Mouse (Mus musculus) lung, postnatal 10 days (tissue): ENCODE measurements around the gene Tmie.
"Not testable (repeated sequence)": the region's sequence is repeated elsewhere in the genome, so short reads cannot be mapped to it uniquely, and the experiment has no call there.

Experiments
- DNase-seq: peaks from one replicate; pipeline ENCODE4 v3.0.0; 2021

The Tmie gene

GRCm38 (mm10) chr9:110834411-110834810 is 45.5 kb downstream of the Tmie start, which contains the start of gene Prss45:
Gene Prss45 (plus strand): TSS chr9:110834588.
- no peak for DNase-seq

- DNase-seq: peak; percentile 13
Measured at GRCm38 (mm10) chr9:110833021-110833420, 46.9 kb downstream of the Tmie start.

GRCm38 (mm10) chr9:110826390-110826789 is 53.5 kb downstream of the Tmie start, which contains the start of gene Prss43:
Gene Prss43 (plus strand): TSS chr9:110826690.
- no peak for DNase-seq

- DNase-seq: no peak
Measured at GRCm38 (mm10) chr9:110825832-110826231, 54.1 kb downstream of the Tmie start.

GRCm38 (mm10) chr9:110825426-110825825 is 54.5 kb downstream of the Tmie start:
- no peak for DNase-seq

- DNase-seq: no peak
Measured at GRCm38 (mm10) chr9:110821436-110821835, 58.5 kb downstream of the Tmie start.

DNA sequence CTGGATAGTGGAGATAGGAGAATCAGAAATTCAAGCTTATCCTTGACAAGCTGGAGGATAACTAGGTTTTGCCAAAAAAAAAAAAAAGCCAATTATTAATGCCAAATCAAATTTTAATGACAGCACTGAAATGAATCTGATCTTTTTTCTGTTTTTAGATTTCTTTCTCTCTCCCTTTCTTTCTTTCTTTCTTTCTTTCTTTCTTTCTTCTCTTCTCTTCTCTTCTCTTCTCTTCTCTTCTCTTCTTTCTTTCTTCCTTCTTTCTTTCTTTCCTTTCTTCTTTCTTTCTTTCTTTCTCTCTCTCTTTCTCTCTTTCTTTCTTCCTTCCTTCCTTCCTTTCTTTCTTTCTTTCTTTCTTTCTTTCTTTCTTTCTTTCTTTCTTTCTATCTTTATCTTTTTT is 59.4 kb downstream of the Tmie start:
- DNase-seq: not testable (repeated sequence)
